Mouse (Mus musculus) testis, postnatal 10 days (tissue): ENCODE measurements around the gene Opa3.
A peak's percentile ranks its signal among the peaks of the same experiment; 100 is the strongest.
"Not testable (repeated sequence)": the region's sequence is repeated elsewhere in the genome, so short reads cannot be mapped to it uniquely, and the experiment has no call there.

Source experiments
- DNase-seq: peaks from one replicate; pipeline ENCODE4 v3.0.0; 2021; ENCODE audit warnings: low spot score

Opa3 gene

DNA sequence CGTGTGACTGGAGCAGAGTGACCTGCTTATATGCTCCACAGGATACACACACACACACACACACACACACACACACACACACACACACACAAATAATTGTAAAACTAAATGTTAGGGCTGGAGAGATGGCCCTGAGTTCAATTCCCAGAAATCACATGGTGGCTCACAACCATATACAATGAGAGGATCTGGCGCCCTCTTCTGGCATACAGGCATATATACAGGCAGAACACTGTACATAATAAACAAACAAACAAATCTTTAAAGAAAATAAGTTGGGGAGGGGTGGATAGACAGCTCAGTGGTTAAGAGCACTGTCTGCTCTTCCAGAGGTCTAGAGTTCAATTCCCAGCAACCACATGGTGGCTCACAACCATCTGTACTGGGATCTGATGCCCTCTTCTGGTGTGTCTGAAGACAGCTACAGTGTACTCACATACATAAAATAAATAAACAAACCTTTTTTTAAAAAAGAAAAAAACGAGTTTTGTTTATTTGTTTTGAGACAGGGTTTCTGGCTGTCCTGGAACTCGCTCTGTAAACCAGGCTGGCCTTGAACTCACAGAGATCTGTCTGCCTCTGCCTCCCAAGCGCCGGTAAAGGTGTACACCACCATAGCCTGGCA lies 53.7 kb downstream of the Opa3 start:
- not testable (repeated sequence) for DNase-seq

DNA sequence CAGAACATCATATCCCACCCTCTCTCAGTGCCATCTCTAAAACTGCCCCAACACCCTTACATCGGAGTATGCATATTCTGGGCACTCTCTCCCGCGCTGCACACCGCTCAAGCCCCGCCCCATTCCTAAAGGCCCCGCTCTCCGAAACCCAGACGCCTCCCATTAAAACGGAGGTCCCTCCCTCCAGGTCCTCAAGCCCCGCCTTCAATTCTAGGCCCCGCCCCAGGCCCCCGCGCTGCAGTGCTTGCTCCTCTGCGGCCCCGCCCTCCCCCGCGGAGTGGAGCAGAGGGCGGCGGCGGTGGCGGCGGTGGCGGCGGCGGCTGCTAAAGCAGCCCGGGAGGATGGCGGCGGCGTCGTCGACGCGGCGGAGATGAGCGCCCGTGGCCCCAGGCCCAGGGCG lies 54.3 kb downstream of the Opa3 start, which contains the start of gene Rtn2:
TSS of gene Rtn2 (plus strand) at position 240 of the 400 bp plus-strand sequence.
- peak; percentile 86 for DNase-seq

DNA sequence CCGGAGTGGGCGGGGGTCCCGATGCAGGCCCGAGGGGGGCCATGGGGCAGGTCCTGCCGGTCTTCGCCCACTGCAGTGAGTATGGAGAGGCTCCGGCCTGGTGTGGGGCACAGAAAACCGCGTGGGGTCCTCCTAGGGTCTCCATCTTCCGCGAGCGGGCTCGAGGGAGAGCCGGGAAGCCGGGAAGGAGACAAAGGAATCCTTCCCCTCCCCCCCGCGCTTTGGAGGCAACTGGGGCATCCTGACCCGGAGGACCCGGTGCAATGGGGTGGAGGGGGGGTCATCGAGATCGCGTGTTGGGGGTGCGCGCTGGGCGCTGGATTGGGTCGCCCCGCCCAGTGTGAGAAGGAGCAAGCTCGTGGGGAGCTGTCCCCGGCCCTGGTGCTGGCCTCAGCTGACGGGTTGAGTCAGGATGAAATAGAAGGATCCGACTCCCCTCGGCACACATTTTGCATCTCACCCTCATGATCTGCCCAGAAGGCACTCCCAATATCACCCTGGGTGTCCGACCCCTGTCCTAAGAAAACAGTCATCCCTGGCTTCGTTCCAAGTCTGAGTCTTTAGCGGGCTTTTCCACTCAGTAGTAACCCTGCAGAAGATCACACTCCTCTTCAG lies 54.8 kb downstream of the Opa3 start:
- peak; percentile 86 for DNase-seq

DNA sequence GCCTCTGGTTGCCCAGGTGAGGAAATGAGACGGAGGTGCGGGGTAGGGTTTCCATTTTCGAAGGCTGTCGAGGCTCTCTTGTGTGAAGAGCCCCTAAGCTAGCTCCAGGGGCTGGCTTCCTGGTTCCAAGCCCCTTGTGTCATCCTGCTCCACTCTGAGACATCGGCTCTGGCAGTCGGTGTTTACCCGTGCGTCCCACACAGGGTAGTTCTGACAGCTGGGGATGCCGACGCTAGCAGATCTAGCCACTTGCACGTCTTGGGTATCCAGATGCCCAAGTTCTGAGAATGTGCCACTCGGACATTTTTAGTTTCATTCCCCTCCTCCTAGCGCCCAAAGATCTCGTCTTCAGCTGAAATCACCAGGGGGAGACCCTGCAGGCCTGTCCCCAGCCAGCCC lies 55.3 kb downstream of the Opa3 start:
- DNase-seq = no peak

DNA sequence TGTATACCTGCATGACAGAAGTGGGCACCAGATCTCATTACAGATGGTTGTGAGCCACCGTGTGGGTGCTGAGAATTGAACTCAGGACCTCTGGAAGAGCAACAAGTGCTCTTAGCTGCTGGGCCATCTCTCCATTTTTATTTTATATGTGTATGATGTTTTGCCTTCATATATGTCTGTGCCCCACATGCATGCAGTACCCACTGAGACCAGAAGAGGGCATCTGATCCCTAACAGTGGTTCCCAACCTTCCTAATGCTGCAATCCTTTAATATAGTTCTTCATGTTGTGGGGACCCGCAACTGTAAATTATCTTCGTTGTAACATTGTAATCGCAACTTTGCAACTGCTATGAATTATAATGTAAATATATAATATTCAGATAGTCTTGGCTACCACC lies 56.6 kb downstream of the Opa3 start:
- peak; percentile 82 for DNase-seq

DNA sequence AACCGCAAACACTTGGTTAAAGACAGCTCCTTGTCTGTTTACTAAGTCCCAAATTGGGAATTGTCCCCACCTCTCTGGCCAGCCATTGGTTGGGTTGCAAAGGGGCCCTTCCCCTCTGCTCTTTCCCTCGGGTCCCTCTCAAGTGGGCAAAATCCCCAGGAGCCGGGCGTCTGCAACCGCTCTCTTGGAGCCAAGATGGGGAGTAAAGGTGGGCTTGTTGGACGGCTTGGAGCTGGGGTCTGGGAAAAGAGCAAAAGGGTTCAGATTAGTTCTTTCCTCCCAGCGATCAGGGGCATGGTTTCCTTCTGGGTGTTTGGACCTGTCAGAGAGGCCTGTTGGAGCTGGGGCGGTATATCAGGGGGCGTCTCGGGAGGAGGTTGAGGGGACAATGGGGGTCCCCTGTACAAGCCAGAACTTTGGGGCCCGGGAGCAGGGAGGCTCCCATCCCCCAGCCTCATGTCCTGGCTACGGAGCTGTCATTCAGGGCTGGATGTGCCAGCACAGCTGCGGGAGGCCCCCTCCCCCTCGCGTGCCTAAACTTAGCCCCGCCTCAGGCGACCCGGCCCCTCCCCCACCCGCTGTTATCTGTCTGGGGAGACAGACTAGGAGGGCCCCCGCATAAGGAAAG lies 62.9 kb downstream of the Opa3 start:
- peak; percentile 73 for DNase-seq

DNA sequence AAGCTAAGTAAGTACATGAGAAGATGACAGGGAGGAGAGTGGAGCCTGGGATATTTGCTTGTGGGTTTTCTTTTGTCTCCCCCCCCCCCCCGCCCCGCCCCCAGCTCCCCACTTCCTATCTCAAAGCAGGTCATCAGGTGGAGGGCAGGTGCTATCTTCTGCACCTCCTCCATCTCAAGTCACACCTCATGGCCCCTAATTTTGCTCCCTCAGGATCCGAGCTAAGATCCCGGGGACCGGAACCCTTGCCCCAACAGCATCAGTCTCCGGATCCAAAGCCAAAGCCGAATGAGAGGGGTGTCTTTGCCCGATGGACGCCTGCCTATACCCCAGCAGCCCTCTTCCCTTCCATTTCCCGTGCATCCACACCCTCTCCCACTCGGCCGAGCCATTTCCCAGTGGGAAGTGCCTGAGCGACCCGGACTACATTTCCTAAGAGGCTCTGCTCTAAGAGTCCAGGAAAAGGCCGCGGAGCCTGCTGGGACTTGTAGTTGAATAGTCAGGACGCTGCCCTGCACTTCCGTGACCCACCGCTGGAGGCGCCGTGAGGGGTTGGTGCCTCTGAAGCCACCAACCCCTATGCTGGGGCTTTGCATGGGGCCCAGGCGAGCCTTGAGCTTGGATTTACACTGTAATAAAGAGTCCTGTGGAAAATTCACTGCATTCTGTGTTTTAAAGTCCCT lies 67.5 kb downstream of the Opa3 start:
- peak; percentile 99 for DNase-seq

DNA sequence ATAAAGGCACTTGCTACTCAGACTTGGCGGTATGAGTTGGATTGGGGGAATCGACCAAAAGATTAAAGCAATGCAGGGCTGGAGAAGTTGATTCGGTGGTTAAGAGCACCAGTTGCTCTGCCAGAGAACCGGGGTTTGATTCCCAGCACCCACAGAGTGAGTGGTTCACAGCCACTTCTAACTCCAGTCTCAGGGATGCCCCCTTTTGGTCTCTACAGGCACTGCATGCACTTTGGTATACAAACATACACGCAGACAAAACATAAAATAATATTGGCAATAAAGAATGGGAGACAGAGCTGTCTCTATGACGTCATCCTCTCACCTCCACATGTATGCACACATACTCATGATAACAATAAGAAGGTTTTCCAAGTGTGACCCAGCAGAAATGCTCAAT lies 68.9 kb downstream of the Opa3 start:
- no peak for DNase-seq

DNA sequence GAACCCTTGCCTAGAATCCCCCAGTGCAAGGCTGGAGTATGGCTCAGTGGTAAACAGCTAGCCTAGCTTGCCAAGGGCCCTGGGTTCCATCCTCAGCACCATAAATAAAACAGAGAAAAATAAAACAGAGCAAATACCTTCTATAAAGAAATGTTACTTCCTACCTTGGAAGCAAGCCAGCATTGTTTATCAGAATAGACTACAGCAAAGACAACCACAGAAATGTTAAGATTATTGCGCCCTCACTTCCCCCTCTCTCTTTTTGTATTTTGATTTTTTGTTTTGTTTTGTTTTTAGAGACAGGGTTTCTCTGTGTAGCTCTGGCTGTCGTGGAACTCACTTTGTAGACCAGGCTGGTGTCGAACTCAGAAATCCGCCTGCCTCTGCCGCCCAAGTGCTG lies 69.7 kb downstream of the Opa3 start:
- no peak for DNase-seq

DNA sequence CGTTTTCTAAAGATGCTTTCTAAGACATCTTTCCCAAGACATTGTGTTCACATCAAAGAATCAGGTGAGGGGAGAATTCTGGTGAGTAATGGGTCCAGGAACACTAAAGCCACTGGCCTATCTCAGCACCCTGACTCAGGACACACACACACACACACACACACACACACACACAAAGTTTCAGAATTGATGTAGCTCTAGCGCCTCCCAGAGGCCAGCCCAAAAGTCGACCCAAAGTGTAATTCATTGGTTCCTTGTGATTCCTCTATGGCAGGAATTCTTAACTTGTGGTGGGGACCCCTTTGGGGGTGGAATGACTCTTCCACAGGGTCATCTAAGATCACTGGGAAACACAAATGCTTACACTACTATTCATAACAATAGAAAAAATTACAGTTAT lies 71.1 kb downstream of the Opa3 start:
- DNase-seq = peak; percentile 73

DNA sequence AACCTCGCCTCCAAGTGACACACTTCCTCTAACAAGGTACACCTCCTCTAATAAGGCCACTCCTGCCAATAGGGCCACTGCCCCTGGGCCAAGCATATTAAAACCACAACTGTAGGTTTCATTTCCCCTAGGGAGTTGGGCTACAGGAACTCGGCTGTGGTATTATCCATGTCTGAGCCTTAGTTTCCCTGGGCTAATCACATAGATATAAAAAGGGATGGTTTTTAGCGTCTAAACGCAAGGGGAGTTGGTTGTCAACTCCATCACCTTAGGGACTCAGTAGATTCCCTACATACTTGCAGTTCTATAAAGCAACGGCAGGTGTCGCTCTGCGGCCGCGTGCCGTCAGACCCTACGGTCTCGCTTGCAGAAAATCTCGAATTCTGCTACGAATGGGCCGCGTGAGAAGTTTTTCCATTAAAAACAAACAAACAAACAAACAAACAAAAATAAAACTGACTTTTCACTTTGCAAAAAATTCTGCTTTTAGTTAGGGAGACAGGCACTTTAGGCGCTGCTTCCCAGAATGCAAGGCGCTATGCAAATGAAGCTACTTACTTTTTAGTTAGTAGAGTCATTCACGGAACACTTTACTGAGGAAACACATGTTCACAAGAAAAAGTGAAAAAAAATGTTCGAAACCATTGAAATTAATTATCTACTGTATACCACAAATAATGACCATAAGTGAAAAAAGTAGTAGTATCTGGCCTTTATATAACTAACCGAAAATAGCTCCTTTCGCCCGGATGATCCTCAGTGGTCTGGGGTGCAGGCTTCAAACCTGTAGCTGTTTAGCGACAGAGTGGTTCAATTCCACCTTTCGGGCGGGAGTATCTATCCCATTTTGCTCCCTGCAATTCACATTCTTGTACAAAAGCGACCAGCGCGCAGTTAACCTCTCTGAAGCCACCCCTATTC lies 72.6 kb downstream of the Opa3 start:
- DNase-seq = peak; percentile 91

DNA sequence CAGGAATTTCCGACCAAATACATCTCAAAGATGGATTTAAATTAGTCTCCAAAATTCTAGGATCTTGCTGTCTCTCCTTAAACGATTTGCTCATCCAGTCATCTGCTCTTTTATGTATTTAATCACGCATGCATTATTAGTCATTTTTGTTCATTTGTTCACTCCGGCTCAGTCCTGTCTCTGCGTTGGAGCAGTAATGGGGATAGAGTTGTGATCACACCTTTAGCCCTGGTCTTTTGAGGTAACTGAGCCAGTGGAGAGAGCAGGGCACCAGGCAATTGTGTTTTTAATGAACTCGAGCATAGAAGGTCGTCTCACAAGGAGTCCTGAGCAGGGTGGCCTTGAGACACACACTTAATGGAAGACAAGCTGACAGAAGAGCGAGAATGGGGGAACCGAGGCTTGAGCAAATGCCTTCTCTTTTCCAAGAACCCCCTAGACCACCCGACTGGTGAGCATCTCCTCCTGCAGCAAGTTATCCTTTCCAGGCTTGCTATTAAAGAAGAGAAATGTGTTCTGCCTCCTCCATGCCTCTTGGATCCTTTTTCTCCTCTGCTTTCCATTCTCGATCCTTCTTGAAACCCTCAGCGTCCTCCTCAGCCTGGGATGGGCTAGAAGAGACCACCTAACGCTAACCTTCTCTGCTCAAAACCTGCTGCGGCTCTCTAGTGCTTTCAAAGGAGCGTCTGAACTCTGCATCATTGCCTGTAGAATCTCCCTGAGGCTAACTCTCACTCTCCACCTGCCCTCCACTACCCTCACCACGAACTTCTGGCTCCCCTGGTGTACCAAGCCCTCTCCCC lies 73.5 kb downstream of the Opa3 start:
- DNase-seq = no peak

DNA sequence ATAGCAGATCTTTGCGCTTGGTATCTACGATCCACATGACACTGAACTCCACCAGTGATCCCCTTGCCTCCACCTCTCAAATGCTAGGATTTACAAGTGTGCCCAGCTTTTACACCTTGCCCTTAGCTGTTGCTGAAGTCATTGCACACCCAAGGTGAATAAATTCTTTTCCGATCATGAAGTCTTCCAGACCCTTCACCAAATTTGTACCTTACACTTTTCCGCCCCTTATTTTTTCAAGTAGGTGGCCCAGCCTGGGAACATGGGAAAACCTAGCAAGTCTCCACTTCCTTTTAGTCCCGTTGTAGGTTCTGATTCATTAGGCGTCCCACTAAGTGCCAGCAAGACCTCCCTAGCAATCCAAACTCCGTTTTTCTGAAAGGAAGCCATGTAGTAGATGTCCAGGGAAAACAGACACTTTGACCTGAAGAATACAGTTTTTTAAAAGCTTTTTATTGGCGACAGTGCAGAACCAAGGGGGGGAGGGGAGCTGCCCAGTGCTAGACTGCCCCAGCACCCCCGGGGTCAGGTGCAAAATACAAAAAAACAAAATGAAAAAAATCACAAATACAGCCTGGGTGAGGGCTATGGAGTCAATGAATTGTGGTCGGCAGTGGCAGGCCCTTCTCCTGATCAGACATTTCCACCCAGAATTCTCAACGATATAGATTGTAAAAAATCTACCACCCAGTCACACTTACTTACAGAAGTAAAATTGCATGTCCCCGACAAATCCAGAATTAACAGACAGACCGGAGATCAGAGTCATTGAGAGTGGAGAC lies 74.3 kb downstream of the Opa3 start:
- DNase-seq = no peak

DNA sequence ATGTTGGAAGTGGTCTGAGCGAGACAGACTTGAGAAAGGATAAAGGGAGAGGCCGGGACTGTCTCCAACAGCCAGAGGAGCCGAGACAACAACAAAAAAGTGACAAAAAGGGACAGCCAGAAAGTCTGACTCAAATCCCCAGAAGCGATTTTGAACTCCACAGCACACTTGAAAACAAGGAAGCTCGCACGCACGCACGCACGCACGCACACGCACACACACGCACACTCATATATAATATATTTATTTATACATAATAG lies 74.8 kb downstream of the Opa3 start:
- no peak for DNase-seq

DNA sequence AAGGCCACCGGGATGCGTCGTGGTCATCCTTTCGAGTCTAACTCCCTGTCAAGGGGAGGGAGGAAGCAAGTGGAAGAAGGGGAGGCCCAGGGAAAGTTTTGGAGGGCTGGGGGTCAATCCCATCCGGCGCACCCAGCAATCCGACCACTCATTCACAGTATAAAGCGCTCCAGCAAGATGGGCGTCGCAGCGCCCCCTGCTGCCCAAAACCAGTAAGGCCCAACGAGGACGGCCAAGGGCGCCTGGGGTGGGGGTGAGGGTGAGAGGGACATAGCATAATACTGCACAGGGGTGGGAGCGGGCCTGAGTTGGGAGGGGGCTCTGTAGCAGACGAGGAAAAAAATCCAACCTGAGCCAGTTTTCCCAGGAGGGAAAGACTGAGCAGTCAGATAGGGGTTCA lies 75.6 kb downstream of the Opa3 start:
- DNase-seq = peak; percentile 89

DNA sequence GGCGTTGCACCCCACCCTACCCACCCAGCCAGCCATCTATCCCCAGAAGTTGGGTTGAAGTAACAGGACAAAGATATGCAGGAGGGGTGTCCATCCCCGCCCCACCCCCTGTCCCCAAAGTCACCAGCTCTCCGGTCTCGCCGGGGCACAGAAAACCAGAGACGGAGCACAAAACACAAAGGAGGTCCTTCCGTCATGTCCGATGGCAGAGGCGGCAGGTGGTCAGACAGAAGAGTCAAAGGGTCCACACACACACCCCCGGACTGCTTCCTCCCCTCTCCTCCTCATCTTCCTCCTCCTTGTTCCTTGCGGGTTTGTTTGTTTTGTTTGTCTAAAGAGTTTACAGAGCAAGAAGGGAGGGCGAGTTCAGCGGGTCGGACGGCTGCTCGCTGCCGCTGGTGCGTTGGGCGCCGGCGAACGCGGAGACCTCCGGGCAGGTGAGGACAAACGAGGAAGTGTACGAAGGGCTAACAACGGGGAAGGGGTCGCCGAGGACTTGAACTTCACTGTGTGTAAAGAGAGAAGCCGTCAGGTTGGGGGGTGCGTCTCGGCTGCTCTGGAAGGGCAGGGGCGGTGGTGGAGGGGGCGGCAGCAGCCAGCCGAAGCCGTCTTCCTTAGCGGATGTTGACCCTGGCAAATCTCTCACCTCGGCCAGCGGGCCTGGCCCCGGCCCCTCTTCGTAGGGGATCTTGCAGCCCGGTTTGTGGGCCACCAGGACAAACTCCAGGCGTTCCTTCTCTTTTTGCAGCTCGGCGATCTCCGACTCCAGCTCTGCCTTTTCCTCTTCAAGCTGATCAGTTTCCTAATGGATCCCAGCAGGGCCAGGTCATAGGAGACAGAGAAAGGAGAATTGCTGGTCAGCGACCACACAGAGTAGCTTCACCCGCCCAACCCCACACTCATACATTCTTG lies 76.6 kb downstream of the Opa3 start:
- no peak for DNase-seq

DNA sequence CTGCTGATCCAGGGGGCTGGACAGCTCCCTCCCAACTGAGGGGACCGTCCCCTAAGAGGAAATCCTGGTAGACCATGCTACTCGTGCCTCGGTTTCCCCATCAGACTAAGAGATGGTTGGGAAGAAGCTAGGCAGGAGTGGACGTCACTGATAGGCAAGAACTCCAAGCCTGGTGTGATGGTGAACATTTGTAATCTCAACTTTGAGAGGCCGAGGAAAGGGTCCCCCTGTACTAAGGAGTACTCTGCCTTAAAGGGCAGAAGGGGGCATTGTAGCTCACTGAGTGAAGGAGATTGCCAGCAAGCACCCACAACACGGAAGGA lies 77.2 kb downstream of the Opa3 start:
- no peak for DNase-seq
